Mouse (Mus musculus) liver (tissue): Measurements from ENCODE around the gene Gm47985.

Experiments
- DNase-seq: peaks from one replicate; pipeline ENCODE4 v3.0.0-alpha.2; 2020; ENCODE audit warnings: mixed read lengths

Gene Gm47985

DNA sequence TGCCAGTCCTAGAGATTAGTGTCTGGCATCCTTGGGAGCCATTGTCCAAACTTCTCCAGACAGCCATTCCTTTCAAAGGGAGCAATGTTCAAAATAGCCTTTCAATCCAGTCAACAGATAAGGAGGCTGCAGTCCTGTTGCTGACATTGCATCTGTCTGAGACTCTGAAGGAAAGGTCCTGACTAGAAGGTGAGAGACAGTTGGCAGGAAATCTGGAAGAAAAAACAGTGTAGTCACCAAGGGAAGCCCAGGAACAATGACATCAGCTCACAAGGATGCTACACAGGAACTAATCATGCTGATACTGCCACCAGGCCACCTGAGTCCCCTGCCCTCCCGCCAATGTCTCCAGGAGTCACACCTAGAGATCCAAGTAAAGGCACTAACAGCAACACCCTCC, 41.0 kb downstream of the Gm47985 start:
- no peak for DNase-seq

DNA sequence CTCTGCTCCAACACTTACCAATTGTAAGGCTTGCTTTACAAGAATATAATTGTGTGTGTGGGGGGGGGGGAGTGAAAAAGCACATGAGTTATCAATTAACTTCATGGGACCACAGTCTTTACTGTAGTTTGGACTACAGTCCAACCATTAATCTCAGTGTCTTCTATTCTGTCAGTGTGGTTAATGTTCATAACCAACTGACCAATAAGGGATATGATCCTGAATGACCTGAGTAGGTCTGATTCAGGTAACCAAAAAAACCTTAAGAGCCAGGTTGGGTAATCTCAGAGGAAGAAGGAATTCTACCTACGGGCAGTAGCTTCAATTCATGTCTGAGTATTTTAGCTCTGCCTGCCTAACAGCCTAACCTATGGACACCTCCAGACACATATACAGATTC, 42.2 kb downstream of the Gm47985 start:
- DNase-seq = no peak

DNA sequence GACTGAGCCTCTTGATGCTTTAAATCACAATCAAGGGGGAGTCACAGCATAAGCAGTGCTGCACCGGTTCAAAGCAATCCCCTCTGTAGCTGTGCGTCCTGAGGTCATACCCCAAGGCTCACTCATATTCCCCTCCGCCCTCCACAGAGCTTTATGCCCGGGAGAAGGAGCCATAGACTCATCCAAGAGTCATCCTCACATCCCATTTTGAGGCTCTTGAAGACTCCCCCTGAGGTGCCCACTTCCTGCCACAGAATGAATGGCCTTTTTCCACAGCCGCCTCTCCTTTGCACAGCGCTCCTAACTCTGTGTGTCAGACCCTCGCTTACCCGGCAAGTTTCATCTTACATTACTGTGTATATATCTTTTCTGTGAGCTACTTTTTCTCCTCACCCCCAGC, 45.2 kb downstream of the Gm47985 start:
- DNase-seq = no peak

DNA sequence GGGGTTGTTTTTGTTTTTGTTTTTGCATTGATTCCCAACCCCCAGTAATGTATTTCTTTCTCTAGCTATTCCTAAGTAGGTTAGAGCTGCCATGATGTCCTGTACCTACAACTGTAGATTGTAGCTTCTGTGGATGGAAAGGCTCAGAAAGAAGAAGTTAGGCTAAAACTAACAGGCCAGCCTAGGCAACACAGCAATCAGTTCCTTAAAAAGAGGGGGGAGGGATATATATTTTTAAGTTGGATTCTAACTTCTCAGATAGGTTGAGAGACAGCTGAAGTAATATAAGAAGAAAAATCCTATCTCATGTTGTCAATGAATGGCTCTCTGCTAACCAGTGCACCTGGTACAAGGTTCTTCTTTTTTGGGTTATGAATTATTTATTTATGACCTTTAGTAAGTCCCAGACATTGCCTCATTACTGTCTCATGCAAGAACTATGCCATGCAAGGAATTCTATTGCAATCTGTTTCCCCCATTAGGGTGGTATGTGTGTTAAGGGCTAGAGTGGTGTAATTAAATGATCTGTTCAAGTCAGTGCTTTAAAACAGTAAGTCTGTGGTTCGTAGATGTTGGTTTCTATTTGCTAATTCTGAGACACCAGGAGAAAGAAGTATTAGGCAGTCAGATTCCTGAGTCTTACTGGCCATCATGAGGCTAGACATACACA, 46.1 kb downstream of the Gm47985 start:
- DNase-seq = no peak

DNA sequence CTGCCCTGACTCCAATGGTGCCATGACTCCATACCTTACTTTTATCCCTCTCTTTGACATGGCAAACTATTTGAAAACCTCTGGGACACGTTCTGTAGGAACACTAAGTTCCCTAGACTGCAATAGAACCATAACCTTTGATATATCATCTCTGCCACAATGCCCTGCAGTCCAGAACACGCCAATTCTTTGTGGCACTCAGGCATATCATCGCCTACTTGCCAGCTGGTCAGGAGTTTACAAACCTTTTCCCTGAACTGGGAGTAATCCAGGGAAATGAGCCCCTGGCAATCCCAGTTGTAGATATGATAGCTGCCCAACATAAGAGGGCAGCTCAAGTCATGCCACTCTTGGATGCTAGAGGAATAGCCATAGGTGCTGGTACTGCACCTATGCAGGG, 50.0 kb downstream of the Gm47985 start:
- no peak for DNase-seq

DNA sequence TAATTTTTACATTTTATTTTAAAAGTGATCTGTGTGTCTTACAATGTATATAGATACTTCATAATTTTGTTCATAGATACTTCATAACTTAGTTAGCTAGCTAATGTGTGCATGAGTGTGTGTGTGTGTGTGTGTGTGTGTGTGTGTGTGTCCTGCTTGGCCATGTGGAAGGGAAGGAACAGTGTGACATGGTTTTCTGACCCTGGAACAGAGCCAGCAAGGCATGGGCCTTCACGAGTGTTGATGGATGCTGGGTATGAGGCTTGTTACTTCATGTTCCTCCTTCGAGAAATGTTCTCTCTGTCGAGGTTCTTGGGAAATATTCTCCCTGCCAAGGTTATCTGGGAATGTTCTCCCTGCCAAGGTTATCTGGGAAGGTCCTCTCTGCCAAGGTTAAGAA, 51.4 kb downstream of the Gm47985 start:
- no peak for DNase-seq
